Mouse (Mus musculus): Measurements from ENCODE around the gene Dclk1.

DNA sequence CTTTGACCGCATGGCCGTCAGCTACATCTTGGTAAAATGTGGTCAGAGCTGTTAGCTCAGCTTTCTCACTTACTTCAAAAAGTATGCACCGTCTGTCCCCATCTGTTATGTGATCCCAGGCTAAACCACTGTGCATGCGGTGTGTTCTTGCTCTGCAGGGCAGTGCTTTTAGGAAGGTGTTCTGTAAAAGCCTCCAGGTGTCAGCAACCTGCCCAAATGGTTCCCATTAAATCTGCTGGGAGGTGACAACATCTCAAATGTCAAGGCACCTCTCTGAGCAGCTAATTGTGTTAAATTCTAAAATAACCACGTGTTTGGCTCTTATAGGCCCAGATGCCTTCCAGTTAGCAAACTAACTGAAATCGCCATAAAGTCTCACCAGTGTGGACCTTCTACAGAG lies 231.0 kb downstream of the Dclk1 start:
- no peak for TF ChIP-seq CTCF (IDR thresholded peaks at IDR 0.05; ENCODE audit: low read depth)
- no peak for TF ChIP-seq EP300 (IDR thresholded peaks at IDR 0.05; ENCODE audit: low read depth)

Measured in liver, embryonic 14.5 days (tissue).